Mouse (Mus musculus) retina, postnatal 1 day (tissue): ENCODE data around the gene Crebl2.

ENCODE experiments used
- DNase-seq: peaks from one replicate; pipeline ENCODE4 v3.0.0-alpha.2; 2012

Crebl2 gene

GRCm38 (mm10) chr6:134829786-134830700 is at the start of gene Crebl2:
TSS of gene Crebl2 (plus strand) at chr6:134830154.
- peak; percentile 99 for DNase-seq

GRCm38 (mm10) chr6:134781494-134781913 is 48.5 kb upstream of the Crebl2 start:
- no peak for DNase-seq

DNA sequence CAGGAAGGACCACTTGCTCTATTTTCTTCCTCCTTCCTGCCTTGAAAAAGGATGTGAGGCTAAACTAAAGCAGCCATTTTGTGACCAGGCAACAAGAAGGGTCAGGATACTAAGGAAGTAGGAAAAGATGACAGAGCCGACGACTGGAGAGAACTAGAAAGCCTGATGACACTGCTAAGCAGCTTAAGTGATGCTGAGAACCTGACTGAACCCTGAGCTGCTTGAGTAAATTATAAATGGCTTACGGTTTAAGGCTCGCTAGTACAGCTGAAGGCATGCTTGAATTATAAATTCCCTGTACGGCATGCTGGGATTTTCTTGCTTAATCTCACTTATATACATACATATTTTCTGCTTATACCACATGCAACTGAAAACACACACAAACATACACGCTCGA is 47.1 kb upstream of the Crebl2 start:
- peak; percentile 81 for DNase-seq

GRCm38 (mm10) chr6:134786426-134786825 is 43.5 kb upstream of the Crebl2 start:
- no peak for DNase-seq

DNA sequence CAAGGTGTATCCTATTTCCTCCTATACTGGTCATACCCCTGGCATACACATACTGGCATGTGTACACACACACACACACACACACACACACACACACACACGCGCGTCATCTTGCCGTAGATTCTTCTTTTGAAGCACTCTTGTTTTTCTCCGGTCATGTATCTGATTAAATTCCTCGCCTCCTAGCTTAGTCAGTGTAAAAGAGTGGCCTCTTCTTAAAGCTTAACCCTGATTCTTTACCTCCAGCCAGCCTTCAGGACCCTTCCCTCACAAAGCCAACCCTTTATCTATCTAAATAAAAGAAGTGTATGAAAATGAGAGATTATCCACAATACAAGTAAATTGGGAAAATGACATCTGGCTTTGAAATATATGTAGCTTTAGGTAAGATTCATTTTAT is 40.9 kb upstream of the Crebl2 start:
- no peak for DNase-seq

GRCm38 (mm10) chr6:134791251-134792118 is 38.5 kb upstream of the Crebl2 start:
- DNase-seq, result peak; percentile 45

GRCm38 (mm10) chr6:134792141-134793045 is 37.6 kb upstream of the Crebl2 start, which contains the start of gene Dusp16:
TSS of gene Dusp16 (minus strand) at chr6:134792625.
- DNase-seq, result peak; percentile 97

- peak; percentile 20 for DNase-seq
These were observed 36.7 kb upstream of the Crebl2 start for GRCm38 (mm10) chr6:134793046-134793806.

DNA sequence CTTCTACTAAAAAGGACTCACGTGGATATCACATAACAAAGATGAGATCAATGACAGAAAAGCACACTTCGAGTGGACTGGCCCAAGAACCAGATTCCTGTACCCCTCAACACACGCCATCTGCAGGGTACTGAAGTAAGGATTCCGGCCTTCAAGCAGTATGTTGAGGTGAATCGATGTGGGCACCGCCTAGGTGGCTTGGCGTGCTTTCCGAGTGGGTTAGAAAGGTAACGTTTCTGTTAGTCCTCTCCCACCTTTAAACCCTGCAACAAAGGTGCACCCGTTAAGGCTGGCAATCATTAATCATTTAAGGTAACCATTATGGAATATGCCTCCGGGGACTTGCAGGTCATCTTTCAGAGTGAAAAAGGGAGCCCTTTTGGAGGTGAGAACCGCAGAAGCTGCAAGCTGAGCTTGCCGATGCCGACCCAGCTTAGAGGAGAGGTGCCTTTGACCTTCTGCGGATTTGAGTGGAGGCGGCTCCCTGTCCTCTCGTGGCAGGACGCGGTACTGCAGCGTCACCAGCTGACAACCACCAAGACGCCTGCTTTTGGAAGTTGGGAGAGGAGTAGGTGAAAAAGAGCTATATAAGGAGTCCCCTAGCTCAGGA is 35.9 kb upstream of the Crebl2 start:
- peak; percentile 86 for DNase-seq

- no peak for DNase-seq
These were observed 33.7 kb upstream of the Crebl2 start for GRCm38 (mm10) chr6:134796297-134796696.

DNA sequence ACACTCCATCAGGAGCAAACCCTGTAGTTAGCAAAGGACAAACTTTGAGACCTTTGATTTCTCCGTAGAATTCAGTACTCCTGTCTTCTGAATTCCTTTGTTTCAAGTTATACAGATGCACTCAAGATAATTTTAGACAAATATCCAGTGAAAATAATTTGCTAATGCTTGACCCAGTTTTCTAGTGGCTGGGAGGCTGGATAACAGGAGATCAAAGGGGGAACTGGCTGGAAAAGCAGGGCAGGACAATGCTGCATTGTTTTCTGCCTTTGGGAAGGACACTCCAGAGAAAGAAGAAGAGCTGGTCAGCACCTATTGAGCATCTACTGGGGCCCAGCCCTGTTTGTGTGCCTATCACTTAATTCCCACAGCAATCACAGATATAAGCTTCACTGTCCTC is 28.5 kb upstream of the Crebl2 start:
- DNase-seq, result peak; percentile 84

DNA sequence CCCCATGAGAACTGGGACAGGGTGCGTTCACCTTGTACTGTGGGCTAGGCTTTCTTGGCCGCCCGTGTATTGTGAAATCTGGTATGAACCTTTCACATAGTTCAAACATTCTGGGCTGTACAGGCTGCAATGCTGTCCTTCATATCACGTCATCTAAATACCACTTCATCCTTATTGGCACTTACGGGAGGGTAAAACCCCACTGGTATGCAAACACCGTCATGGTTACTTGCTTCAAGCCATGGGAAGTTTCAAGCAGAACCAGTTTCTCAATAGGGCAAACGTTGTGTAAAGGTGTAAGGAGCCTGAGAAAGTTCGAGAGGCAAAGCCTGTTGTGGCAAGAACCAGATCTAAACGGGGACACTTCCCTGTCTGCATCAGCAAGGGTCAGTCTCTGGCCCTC is 27.3 kb upstream of the Crebl2 start:
- DNase-seq, result no peak

GRCm38 (mm10) chr6:134804736-134805277 is 25.1 kb upstream of the Crebl2 start:
- peak; percentile 92 for DNase-seq

DNA sequence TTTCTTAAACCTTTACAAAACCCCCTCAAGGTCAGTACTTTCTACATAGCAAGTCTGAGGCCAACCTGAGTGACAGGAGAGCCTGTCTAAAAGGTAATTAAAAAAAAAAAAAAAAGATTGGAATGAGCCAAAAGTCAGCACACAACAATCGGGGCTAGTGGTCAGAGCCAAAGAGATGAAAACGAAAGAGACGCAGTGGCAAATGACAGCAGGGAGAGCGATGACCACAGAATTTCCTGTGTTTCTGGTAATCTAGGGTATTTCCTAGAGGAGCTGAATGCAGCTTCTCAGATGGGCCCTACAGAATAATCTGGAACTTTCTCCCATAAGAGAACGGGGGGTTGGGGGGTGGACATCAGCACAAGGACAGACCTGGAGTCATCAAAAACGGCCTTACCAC is 23.8 kb upstream of the Crebl2 start:
- DNase-seq, result no peak

- DNase-seq, result no peak
These were observed 22.9 kb upstream of the Crebl2 start for GRCm38 (mm10) chr6:134807091-134807490.

DNA sequence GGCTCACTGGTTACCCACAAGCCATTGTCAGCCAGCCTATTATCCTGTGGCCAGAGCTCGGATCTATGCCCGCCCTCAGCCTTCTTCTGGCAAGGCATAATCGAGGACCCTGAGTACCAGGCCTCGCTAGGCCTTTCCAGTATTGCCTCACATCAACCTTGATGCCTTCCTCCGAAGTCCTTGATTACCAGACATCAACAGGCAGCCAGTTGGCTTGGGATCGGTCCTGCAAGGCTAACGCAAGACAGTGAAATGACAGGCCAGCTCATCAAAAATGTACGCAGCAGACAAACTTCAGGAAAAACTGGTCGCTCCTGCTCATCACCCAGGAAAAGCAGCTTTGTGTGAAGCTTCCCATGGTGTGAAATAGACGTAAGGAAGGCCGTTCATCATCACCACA is 22.2 kb upstream of the Crebl2 start:
- no peak for DNase-seq

DNA sequence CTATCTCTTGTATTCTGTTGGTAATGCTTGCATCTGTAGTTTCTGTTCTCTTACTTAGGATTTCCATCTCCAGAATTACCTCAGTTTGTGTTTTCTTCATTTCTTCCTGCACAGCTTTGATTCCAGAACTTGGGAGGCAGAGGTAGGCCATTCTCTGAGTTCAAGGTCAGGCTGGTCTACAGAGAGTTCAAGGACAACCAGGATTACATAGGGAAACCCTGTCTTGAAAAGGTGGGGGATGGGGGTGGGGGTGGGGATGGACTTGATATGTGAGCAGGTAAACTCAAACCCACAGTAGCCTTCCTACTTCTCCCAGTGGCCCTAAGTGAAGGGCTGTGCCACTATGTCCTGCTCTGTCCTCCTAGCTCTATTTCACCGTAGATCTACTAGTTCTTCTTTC is 16.9 kb upstream of the Crebl2 start:
- DNase-seq, result no peak

DNA sequence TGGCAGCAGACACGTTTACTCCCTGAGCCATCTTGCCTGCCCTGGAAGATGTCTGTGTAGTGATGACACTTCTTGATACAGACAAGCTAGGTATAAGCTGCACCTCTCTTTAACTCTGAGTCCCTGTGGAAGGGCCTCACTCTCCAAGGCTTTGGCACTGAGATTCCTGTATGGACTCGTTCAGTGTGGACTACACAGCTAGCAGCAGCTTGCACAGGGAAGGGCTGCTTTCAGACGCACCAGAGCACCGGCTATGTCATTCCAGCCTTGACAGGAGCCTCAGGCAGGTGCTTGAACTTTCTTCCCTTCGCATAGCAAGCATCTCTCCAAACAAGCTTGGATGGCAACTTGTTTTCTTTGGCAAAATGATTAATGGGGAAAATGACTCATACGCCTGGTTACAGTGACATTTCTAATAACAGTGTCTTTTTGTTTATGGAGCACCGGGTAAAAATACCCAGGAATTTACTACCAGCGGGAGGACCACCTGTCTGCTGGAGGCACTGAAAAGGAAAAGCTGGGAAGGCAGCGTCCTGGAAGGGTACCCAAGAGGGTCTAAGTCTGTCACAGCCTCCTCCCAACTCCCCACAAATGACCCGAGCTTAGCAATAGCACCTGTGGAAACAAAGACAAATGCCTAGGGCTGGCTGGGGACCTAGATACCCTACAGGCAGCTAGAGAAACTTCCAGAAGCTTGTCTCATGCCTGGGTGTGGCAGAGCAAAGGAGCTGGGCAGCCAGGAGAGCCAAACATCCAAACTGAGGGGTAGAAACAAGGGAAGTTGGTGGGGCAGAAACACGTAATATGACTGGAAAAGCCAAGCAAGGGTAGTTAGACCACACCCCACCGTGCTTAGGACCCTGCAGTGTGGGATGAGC is 12.7 kb upstream of the Crebl2 start:
- DNase-seq, result no peak

DNA sequence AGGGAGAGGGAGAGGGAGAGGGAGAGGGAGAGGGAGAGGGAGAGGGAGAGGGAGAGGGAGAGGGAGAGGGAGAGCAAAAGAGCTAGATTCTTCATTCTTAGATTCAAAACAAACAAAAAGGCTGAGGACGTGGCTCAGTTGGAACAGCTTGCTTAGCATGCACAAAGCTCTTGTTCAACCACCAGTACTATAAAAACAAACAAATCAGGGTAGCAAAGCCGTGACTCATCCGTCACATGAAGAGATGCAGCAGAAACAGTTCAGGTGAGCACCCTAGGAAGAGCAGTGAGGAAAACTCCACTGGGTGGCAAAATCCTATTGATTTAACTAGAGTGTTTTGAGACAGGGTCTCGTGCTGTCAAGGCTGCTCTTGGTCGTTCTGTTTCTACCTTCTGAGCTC is 10.2 kb upstream of the Crebl2 start:
- DNase-seq, result no peak

DNA sequence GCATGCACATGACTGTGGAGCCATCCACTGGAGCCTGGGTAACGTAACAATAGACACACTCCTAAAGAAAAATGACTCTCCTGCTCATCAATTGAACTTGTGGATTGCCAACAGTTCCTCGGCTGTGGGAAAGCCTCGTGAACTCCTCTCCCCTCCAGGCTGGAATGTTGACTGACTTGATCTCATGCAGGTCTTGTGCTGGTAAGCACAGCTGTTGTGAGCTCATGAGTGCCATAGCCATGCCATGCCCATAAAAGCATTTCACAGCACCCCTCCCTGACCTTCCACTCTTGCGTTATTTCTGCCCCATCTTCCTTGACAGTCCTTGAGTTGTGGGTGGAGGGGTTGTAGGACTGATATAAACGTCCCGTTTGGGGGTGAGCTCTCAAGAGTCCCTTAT is 9.5 kb upstream of the Crebl2 start:
- DNase-seq, result no peak
